In genomic region chr4:137577486-137577885, GRCm38 (mm10) we compare ENCODE assay signal across 20 mouse cellular contexts. TPM values are rescaled to one million over a fixed set of nuclear protein-coding genes. Genes with fewer than 3 reads are reported as not detected.
"Had no signal": no experiment of that assay in that cellular context is flagged by ENCODE, and none has a peak within 500 bp of the region (broad histone marks: within the 10 kb centered on the region; RNA-seq: fewer than 3 reads in every experiment).

No protein-coding gene starts in this region.

- H3K27ac ChIP-seq: limb, embryonic 10.5 days; limb, embryonic 13.5 days; liver, embryonic 12.5 days; liver, embryonic 15.5 days; macrophage; midbrain, embryonic 13.5 days had no signal

- DNase-seq: thymus, adult 18-20 months had no signal

- H3K9me3 ChIP-seq: limb, embryonic 10.5 days; limb, embryonic 13.5 days; liver, embryonic 12.5 days; liver, embryonic 15.5 days; midbrain, embryonic 13.5 days had no signal

- ATAC-seq: liver, embryonic 12.5 days had no signal

- H3K36me3 ChIP-seq: limb, embryonic 10.5 days; limb, embryonic 13.5 days; liver, embryonic 12.5 days; liver, embryonic 15.5 days; midbrain, embryonic 13.5 days had no signal

- H3K9ac ChIP-seq: liver, embryonic 12.5 days; liver, embryonic 15.5 days had no signal

RNA-seq across cellular contexts. Expression of gene Ldlrad2, which starts 3.1 kb away (rescaled TPM):
- total RNA-seq: layer of hippocampus, adult 18-20 months; layer of hippocampus, postnatal 14 days; left cerebral cortex, postnatal 25 days; megakaryocyte, adult 5-6 weeks; midbrain, postnatal 0 days had no signal
- polyA plus RNA-seq: kidney, embryonic 16.5 days; limb, embryonic 10.5 days; limb, embryonic 13.5 days; liver, embryonic 12.5 days; liver, embryonic 15.5 days; lung, embryonic 16.5 days; macrophage; neural tube, embryonic 11.5 days; neural tube, embryonic 14.5 days; small intestine, adult 2 months; spleen, adult 2 months; stomach, embryonic 16.5 days; urinary bladder, adult 2 months had no signal
